Mouse (Mus musculus) G1E-ER4 (cell line): ENCODE results near the gene Rnf126. TPM values are rescaled to one million over a fixed set of nuclear protein-coding genes. Genes with fewer than 3 reads are reported as not detected.

ENCODE experiments used
- GATA1 ChIP-seq: IDR thresholded peaks from one replicate; pipeline ENCODE4 v1.8.0; 2012; ENCODE audit warnings: low read length, inconsistent platforms
- polyA plus RNA-seq: library from polyadenylated mRNA; stranded (reverse); fragments of >175 nt; gene quantifications from 2 replicates; pipeline ENCODE4 v1.2.3, GENCODE M21; 2012

The Rnf126 gene
- polyA plus RNA-seq, 1 experiment, result 414 TPM

GRCm38 (mm10) chr10:79779784-79780663, 13.3 kb upstream of the Rnf126 start:
- no peak for TF ChIP-seq GATA1

GRCm38 (mm10) chr10:79779193-79779592, 12.4 kb upstream of the Rnf126 start:
- no peak for TF ChIP-seq GATA1

GRCm38 (mm10) chr10:79778006-79778405, 11.3 kb upstream of the Rnf126 start:
- no peak for TF ChIP-seq GATA1

GRCm38 (mm10) chr10:79777103-79777531, 10.4 kb upstream of the Rnf126 start, which contains the start of gene Fstl3:
TSS of gene Fstl3 (plus strand) at chr10:79777272.
- no peak for TF ChIP-seq GATA1

GRCm38 (mm10) chr10:79774486-79775279, 7.9 kb upstream of the Rnf126 start:
- no peak for TF ChIP-seq GATA1

- TF ChIP-seq GATA1, result no peak
Observed at GRCm38 (mm10) chr10:79773208-79773607, 6.5 kb upstream of the Rnf126 start.

- no peak for TF ChIP-seq GATA1
Observed at GRCm38 (mm10) chr10:79772320-79772719, 5.6 kb upstream of the Rnf126 start.

GRCm38 (mm10) chr10:79769329-79769728, 2.6 kb upstream of the Rnf126 start:
- no peak for TF ChIP-seq GATA1

- no peak for TF ChIP-seq GATA1
Observed at GRCm38 (mm10) chr10:79768400-79768799, 1.6 kb upstream of the Rnf126 start.

GRCm38 (mm10) chr10:79767372-79768244, 856 bp upstream of the Rnf126 start:
- TF ChIP-seq GATA1, result no peak

GRCm38 (mm10) chr10:79766001-79766507, 698 bp downstream of the Rnf126 start:
- TF ChIP-seq GATA1, result no peak

GRCm38 (mm10) chr10:79765228-79765745, 1.5 kb downstream of the Rnf126 start:
- no peak for TF ChIP-seq GATA1

GRCm38 (mm10) chr10:79764234-79764633, 2.5 kb downstream of the Rnf126 start:
- no peak for TF ChIP-seq GATA1

GRCm38 (mm10) chr10:79762875-79763274, 3.9 kb downstream of the Rnf126 start:
- TF ChIP-seq GATA1, result no peak

- no peak for TF ChIP-seq GATA1
Observed at GRCm38 (mm10) chr10:79760603-79761143, 6.1 kb downstream of the Rnf126 start.
